Mouse (Mus musculus): ENCODE results near the gene Crebbp. TPM values are rescaled to one million over a fixed set of nuclear protein-coding genes. Genes with fewer than 3 reads are reported as not detected.
"Not testable (repeated sequence)": the region's sequence is repeated elsewhere in the genome, so short reads cannot be mapped to it uniquely, and the experiment has no call there.

Crebbp gene
- total RNA-seq, 2 experiments from 2014 or later, result 13.5 to 52.9 TPM

- ATAC-seq (replicated peaks; ENCODE audit: poor library complexity, severe bottlenecking), result no peak
Measured at GRCm38 (mm10) chr16:4160898-4161247, 52.9 kb downstream of the Crebbp start.

DNA sequence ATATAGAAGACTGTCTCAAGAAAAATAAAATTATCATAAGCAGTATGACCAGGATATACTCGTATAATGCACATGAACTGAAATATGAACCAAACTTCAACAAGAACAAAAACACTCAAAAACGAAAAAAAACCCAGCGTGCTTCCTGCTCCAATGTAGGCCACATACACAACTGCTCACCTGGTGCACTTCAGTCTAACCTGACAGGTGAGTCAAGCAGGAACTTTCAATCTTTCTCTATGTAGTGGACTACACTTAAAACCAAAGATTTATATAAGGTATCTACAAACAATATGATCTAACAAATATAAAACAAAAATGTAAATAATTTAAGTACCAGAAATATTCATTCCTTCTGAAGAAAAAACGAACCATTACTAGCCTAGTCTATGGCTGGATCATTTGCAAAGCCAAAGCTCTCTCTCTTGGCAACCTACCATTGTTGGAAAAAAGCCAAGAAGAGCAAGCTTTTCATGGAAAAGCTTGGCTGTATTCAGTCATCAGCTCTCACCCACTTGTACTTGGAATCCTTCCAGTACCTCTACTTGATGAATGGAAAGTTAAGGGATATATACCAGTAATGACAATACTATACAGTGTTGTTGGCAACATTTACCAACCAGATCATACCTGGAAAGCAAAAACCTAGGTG lies 53.4 kb downstream of the Crebbp start:
- no peak for ATAC-seq (replicated peaks; ENCODE audit: poor library complexity, severe bottlenecking)

DNA sequence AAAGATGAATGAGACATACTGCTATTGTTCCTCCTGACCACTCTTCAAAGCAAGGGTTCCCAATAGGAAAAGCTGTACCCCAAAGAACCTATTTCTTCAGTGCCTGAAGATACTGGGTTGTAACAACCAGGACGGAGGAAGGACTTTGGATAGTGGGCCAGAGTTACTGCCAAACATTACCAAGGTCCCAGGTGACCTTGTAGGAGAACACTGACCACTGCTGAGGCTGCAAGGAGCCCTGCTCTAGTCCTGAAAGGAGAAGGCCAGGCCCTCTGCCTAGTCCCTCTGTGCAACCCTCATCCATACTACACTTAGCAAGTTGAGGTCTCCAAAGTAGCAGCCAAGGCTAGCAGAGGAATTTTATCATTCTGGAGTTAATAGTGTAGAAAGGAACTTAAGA lies 60.7 kb downstream of the Crebbp start:
- no peak for ATAC-seq (replicated peaks; ENCODE audit: poor library complexity, severe bottlenecking)

DNA sequence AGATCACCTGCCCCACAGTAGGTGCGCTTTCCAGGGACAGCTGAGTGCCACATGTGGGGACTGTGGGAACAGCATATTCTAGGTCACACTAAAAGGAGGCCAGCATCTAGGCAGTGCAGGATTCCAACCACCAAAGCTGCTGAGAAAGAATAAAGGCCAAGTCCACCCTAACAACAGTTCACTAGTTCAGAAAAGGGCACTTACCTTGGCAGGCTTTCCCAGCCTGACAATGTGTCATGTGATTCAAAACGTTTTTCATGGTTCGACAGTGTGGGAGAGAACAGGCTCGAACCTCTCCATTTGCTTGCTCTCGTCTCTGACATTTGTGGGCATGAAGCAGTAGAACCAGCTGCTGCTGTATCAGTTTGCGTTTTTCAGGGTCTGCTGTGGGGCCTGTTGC lies 75.3 kb downstream of the Crebbp start:
- no peak for ATAC-seq (replicated peaks; ENCODE audit: poor library complexity, severe bottlenecking)

DNA sequence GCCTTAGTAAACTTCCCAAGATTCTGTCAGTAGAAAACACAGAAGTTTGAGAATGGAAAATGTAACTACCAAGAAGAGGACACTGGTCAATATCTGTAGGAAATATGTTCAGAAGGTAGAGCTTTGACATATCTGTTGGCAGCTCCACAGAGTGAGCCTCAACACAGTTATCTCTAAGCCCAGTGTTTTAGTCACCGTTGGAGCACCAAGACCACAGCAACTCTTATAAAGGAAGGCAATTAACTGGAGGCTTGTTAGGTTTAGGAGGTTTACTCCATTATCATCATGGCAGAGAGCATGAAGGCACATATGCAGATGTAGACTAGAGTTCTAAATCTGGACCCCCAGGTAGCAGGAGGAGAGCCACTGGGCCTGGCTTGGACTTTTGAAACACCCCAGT lies 80.0 kb downstream of the Crebbp start:
- no peak for ATAC-seq (replicated peaks; ENCODE audit: poor library complexity, severe bottlenecking)

DNA sequence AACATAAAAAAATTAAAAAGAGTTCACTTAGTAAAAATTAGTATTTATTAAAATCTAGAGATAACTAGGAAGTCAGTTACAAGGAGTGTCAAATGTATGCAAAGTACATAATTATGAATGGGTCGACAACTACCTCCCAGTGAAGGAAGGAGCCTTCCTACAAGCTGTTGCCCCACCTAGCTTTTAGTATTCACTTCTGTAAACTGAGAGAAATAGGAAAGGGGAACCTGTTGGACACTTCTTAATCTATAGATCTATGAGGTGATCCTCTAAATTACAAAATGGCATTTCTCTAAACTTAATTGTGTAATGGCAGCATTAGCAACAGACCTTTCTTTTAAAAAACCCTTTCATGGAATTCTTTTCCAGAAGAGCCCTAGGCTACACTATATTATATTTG lies 84.9 kb downstream of the Crebbp start:
- peak; percentile 73 for ATAC-seq (replicated peaks; ENCODE audit: poor library complexity, severe bottlenecking)

DNA sequence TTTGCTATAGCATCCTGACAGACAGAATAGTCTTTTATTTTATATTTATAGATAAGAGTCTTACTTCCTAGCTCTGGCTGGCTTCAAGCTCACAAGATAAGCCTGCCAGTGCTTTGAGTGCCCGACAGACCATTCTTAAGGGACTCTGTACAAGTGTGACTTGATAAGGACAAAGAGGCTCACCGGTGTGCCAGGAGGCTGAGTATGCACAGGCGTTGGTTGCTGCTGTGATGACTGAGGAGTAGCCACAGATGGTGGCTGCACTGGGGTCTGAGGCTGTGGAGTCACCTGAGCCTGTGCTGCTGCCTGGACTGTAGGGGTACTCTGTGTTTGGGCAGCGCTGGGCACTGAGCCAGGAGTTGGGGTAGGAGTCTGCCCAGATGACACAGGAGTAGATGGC lies 96.7 kb downstream of the Crebbp start:
- no peak for ATAC-seq (replicated peaks; ENCODE audit: poor library complexity, severe bottlenecking)

GRCm38 (mm10) chr16:4100374-4100773 lies 113.4 kb downstream of the Crebbp start:
- no peak for ATAC-seq (replicated peaks; ENCODE audit: poor library complexity, severe bottlenecking)

- ATAC-seq (replicated peaks; ENCODE audit: poor library complexity, severe bottlenecking), result no peak
Measured at GRCm38 (mm10) chr16:4097521-4097920, 116.3 kb downstream of the Crebbp start.

- no peak for ATAC-seq (replicated peaks; ENCODE audit: poor library complexity, severe bottlenecking)
Measured at GRCm38 (mm10) chr16:4096898-4097297, 116.9 kb downstream of the Crebbp start.

DNA sequence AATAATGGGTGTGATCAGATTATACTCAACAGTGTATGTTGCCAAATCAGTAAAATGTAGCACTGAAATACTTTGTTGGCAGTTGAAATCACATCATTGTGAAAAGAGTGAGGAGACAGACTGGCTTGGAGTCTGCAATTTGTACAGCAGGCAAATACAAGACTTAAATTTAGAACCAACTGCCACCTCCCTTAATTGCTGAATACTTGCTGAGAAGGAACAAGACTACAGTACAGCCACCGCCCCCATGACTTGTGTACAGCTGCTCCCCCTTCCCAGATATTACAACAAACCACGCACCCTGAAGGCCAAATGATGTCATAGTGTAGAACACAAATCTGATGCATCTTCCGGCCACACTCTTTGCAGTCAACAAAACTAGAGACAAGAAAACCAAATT lies 117.7 kb downstream of the Crebbp start:
- ATAC-seq (replicated peaks; ENCODE audit: poor library complexity, severe bottlenecking), result no peak

GRCm38 (mm10) chr16:4087214-4087913 lies 126.4 kb downstream of the Crebbp start:
- no peak for ATAC-seq (replicated peaks; ENCODE audit: poor library complexity, severe bottlenecking)

- ATAC-seq (replicated peaks; ENCODE audit: poor library complexity, severe bottlenecking), result no peak
Measured at GRCm38 (mm10) chr16:4085851-4086387, 127.9 kb downstream of the Crebbp start.

DNA sequence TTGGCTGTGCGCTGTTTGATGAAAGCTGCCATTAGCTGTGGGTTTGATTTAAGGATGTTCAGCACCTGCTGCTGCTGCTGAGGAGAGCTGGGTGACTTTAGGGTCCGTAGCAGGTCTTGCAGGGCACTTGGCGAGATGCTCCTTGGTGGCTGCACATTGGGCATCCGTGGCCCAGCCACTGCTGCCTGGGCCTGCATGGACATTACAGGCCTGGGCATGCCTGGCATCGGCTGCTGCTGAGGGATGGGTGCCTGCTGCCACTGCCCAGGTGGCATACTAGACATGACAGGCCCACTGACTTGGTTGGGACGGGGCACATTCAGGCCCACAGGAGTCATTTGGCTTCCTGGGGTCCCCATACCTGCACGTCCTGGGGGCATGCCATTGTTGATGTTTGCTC lies 128.7 kb downstream of the Crebbp start:
- no peak for ATAC-seq (replicated peaks; ENCODE audit: poor library complexity, severe bottlenecking)

- not testable (repeated sequence) for ATAC-seq (replicated peaks; ENCODE audit: poor library complexity, severe bottlenecking)
Measured at GRCm38 (mm10) chr16:4080419-4080818, 133.4 kb downstream of the Crebbp start.

DNA sequence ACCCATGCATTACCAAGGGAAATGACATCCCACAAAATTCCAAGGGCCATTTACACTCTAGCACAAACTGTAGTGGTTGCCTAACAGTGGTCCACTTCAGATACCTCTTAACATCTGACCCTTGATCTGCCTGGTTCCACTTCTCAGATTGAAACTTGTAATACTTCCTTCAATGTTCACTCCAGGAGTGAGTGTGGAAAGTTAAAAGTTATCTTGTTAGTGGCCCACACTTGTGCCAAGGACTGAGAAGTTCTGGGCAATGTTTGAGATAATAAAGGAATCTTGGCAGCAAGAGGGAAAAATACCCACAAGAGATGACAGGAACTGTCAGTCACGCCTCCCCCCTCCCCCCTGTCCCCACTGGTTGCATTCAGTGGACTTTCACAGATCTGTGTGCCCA lies 134.1 kb downstream of the Crebbp start:
- no peak for ATAC-seq (replicated peaks; ENCODE audit: poor library complexity, severe bottlenecking)

- ATAC-seq (replicated peaks; ENCODE audit: poor library complexity, severe bottlenecking), result not testable (repeated sequence)
Measured at GRCm38 (mm10) chr16:4078302-4078701, 135.5 kb downstream of the Crebbp start.

GRCm38 (mm10) chr16:4077384-4078061 lies 136.3 kb downstream of the Crebbp start, which contains the start of gene Trap1:
Gene Trap1 (minus strand): TSS chr16:4077827.
- peak; percentile 78 for ATAC-seq (replicated peaks; ENCODE audit: poor library complexity, severe bottlenecking)

DNA sequence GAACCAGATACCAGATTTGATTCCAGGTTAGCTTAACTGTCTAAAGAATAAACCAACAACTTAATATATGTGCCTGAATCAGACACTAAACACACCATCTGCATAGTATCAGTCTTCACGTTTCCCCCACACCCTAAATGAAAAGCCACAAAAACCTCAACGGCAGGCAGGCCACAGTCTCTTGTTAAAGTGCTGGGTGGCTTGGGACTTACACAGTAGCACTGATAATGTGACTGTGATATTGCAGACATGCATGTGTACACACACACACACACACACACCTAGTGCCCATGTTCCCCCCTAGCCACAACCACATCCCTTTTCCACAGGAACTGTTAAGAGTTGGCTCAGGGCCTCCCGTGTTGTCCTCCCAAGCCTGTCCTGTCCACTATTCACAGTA lies 139.0 kb downstream of the Crebbp start:
- ATAC-seq (replicated peaks; ENCODE audit: poor library complexity, severe bottlenecking), result peak; percentile 65

- no peak for ATAC-seq (replicated peaks; ENCODE audit: poor library complexity, severe bottlenecking)
Measured at GRCm38 (mm10) chr16:4074297-4074696, 139.5 kb downstream of the Crebbp start.

- ATAC-seq (replicated peaks; ENCODE audit: poor library complexity, severe bottlenecking), result peak; percentile 93
Measured at GRCm38 (mm10) chr16:4068588-4068987, 145.2 kb downstream of the Crebbp start.
